Mouse (Mus musculus) layer of hippocampus, postnatal 14 days (tissue): ENCODE results near the gene Olfr452. TPM values are rescaled to one million over a fixed set of nuclear protein-coding genes. Genes with fewer than 3 reads are reported as not detected.
A peak's percentile ranks its signal among the peaks of the same experiment; 100 is the strongest.

ENCODE experiments used
- DNase-seq, 2 experiments: peaks; one replicate each; pipeline ENCODE4 v3.0.0; 2021 to 2022; ENCODE audit warnings: low spot score in 2 of 2, mixed read lengths in 1 of 2
- long read RNA-seq, 2 experiments: library from polyadenylated mRNA; stranded (forward); transcript quantifications; one replicate each; pipeline ENCODE4 v2.0.0; 2021
- total RNA-seq, 2 experiments: library from RNA; stranded (reverse); gene quantifications; 2 replicates each; pipeline ENCODE4 v1.2.3; 2021

Gene Olfr452
- total RNA-seq, result not detected
- long read RNA-seq, experiment 1, result 0 reads
- long read RNA-seq, experiment 2, result 0 reads

DNA sequence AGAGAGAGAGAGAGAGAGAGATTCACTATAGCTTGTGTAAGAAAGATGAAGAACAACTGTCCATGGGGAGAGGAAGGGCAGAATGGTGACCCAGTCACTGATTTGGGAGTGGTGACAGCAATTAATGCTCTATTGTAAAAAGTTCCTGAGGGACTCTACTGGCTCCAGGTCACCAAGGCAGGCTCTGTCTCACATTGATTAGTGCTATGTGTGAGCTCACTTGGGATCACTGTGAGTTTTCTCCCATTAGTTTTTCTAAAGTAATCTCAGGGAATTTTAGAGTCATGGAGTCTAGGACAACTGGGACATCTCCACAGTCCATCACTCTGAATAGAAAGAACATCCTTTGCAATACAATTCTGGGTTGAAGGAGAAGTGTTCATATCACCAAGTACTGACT lies at the start of gene Olfr452:
TSS of gene Olfr452 (plus strand) at position 301 of the 400 bp plus-strand sequence.
- DNase-seq, result no peak

DNA sequence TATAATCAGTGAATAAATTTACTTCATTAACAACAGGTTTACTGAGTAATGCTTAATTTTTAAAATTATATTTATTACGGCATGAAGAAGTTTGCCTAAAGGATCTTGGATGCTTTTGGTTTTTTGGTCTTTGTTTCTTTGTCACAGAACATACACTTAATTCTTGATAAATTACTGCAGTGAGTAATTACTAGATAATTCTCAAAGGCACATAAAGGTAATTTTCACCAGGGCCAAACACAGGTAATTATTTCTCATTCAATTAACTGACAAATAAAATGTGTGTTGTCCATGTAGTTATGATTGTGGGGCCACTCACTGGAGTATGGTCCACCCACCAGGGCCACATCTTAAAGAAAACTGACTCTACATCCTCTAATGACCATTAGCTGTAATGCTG lies 45.8 kb upstream of the Olfr452 start, which contains the start of gene Olfr453:
TSS of gene Olfr453 (plus strand) at position 301 of the 400 bp plus-strand sequence.
- no peak for DNase-seq

DNA sequence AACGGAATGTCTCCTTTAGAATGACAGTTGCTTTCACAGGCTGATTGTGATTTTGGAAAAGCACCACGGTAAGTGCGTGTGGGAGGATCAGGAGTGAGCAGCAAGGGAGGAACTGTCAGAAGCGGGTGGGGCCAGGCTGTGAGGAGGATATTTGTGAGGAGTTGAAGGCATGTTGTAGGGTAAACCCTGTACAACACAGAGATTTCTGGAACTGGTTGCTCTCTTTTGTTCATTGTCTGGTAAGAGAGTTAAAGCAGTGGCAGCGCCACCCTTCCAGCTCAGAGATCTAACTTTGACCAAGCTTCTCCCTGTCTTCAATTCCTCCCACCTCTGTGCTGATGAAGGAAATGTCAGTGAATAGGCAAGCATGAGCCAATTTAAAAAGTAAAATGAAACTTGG lies 42.6 kb upstream of the Olfr452 start:
- peak in 1 of 2 experiments; percentile 0 for DNase-seq

DNA sequence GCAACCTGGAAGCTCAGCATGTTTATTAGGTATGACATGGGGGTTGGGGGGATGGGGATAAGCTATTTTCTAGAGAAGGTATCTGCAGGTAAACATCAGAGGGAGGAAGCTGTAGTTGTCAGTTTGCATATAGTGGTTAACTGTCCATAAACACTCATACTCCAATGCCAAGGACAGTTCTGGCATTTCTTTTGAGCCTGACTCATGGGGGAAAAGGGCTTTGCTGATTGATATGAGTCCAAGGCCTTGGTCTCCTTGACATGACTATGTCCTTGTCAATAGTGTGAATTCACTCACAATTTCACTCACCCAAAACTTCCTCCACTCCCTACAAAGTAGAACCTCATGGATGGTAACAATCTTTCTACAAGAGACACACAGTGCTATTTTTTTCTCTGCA lies 37.0 kb upstream of the Olfr452 start:
- DNase-seq, result no peak

DNA sequence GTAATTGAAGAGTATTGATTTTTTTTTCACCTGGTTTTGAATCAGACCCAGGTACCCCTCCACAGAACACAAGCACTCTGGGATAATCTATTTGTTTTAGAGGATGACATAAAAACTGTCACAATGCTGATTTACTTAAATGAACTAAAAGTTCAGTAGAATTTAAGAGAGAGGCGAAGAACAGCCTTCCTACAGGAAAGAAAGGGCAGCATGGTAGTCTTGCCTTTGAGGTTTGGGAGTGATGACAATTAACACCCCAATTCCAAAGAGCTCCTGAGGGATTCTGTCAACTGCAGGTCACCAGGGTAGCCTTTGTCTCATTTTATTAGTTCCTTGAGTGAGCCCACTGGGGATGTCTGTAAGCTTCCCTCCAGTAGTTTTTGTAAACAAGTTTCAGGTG lies 28.8 kb upstream of the Olfr452 start, which contains the start of gene Olfr38:
TSS of gene Olfr38 (plus strand) at position 301 of the 400 bp plus-strand sequence.
- DNase-seq, result no peak

DNA sequence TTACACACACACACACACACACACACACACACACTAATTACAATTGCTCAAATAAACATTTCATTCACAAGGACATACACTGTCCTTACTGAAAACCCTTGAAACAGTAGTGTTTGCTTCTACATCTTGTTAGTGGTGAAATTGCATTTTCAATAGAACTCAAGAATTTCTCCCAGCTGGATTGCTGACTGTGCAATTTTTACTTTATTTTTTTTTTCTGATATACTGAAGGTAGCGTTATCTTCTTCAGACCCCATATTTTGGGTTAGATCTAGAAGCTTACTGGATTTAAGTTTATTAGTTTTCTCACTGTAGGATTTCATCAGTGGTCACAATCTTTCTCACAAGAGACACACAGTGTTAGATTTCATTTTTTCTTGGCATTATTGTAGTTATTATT lies 7.8 kb upstream of the Olfr452 start:
- no peak for DNase-seq

DNA sequence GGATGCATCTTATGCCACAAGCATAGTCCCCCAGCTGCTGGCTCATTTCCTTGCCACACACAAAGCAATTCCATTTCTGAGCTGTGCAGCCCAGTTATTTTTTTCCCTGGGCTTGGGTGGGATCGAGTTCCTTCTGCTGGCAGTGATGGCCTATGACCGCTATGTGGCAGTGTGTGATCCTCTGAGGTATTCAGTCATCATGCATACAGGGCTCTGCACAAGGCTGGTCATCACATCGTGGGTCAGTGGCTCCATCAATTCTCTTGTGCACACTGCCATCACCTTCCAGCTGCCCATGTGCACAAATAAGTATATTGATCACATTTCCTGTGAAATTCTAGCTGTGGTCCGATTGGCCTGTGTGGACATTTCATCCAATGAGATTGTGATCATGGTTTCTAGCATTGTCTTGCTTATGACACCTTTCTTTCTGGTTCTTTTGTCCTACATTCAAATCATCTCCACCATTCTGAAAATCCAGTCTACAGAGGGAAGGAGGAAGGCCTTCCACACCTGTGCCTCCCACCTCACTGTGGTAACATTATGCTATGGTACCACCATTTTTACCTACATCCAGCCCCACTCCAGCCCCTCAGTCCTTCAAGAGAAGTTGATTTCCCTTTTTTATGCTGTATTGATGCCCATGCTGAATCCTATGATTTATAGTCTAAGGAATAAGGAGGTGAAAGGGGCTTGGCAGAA lies 5.5 kb downstream of the Olfr452 start:
- no peak for DNase-seq

DNA sequence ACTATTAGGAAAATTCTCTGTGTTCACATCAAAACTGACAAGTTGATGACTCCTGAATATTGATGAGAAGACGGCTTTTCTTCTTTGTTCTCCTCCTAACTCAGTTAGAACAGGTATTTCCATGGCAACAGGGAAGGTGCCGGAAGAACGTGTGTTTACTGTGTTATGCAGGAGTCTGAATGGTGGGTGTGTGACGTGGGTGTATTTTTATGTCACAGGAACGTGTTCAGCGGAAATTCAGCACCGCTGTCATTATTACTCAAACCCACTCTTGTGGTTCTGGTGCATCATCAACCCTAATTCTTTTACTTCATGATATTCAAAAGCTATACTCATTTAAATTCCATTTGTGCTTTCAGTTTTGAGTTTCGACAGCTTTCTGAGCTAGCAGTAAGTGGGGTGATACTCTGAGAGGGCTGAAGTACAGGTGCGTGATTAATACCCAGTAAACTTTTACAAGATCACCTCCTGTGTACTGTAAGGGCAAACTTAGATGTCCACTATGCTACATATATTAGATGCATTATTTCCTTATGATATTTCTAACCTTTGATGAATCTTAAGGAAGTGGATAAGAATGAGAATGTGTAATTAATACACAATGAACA lies 6.2 kb downstream of the Olfr452 start:
- no peak for DNase-seq

DNA sequence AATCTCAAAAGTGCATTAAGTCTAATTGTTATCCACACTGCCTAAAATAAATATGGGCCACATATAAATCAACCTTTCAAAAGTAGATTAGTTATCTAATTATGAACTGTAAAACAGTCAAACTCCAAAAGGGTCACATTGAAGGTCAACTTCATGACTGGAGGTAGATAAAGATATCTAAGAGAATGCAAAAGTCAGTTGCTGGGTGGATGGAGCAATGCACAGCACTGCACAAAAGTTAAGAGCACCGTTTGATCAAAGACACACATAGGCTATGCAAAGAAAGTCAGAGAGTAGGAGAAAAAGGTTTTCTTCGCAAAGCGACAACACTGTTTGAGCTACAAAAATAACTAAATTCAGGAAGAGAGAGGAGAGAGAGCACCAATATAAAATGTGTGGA lies 10.1 kb downstream of the Olfr452 start:
- DNase-seq, result no peak

DNA sequence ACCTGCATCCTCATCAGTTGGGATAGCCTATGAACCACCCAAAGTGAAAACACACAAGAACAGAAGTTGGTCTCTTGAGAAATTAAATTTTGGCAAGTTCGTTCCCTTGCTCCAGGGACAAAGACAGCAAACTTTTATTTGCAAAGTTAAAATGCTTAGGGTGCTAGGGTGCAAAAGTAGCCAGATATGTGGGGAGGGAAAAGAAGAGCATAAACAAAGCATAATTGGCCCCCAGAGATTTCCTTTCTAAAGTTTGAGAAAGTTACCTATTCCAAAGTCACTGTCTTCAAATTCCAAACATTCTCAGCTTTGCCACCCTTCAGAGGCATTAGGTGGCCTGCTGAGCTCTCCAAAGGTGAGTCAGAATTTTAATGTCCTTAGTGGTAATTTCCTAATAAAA lies 26.7 kb downstream of the Olfr452 start, which contains the start of gene Olfr450:
TSS of gene Olfr450 (plus strand) at position 301 of the 400 bp plus-strand sequence.
- no peak for DNase-seq

DNA sequence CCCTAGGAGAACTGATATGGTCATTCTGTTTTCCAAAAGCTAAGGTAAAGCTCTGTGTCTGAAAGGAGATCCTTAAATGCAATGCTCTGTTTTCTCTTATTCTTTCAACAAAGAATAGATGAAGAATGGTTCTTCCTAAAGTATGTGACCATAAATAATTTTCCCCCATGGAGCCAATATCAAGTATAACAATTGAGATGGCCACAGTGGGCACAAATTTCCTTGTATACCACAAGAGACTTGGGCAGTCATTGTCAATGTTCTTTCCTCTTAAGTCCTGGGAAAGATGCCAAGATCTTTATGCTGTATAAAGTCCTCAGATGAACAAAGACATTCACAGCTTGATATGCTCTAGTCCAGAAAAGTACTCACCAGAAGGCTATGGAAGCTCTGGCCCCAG lies 49.2 kb downstream of the Olfr452 start, which contains the start of gene Olfr449:
TSS of gene Olfr449 (plus strand) at position 301 of the 400 bp plus-strand sequence.
- no peak for DNase-seq

Other genes with a start within 250 kb of the Olfr452 start
- gene Olfr455, start 237.5 kb upstream of the Olfr452 start, total RNA-seq, result not detected
- not detected for gene Tcaf3, start 187.4 kb upstream of the Olfr452 start, total RNA-seq
- 1 to 10 TPM; 1.0 to 1.1 TPM for gene Tcaf2, start 139.8 kb upstream of the Olfr452 start, total RNA-seq
- 100 to 1,000 TPM; 210 to 212 TPM for gene Tcaf1, start 75.0 kb upstream of the Olfr452 start, total RNA-seq
- gene Olfr453, start 45.7 kb upstream of the Olfr452 start, total RNA-seq, result not detected
- not detected for gene Olfr38, start 28.7 kb upstream of the Olfr452 start, total RNA-seq
- not detected for gene Olfr450, start 26.8 kb downstream of the Olfr452 start, total RNA-seq
- not detected for gene Olfr449, start 49.3 kb downstream of the Olfr452 start, total RNA-seq
- gene Olfr448, start 105.3 kb downstream of the Olfr452 start, total RNA-seq, result not detected
- gene Olfr447, start 123.8 kb downstream of the Olfr452 start, total RNA-seq, result not detected
- gene Olfr446, start 136.3 kb downstream of the Olfr452 start, total RNA-seq, result not detected
- gene Olfr444, start 164.0 kb downstream of the Olfr452 start, total RNA-seq, result not detected